Mouse (Mus musculus) C2C12 (cell line): ENCODE data around the gene Zzz3.

ENCODE experiments used
- CEBPB ChIP-seq: IDR thresholded peaks from one replicate; pipeline ENCODE4 v1.6.1; 2011; ENCODE audit warnings: low read depth, mild to moderate bottlenecking, control low read depth, moderate library complexity
- CTCF ChIP-seq: IDR thresholded peaks from one replicate; pipeline ENCODE4 v1.5.1; 2011; ENCODE audit not compliant: control insufficient read depth, insufficient read depth, insufficient read length
- MYOD1 ChIP-seq: IDR thresholded peaks from one replicate; pipeline ENCODE4 v1.6.1; 2011; ENCODE audit warnings: low read depth; ENCODE audit not compliant: control insufficient read depth, insufficient read length
- MYOG ChIP-seq: IDR thresholded peaks from one replicate; pipeline ENCODE4 v1.6.1; 2011; ENCODE audit not compliant: control insufficient read depth, insufficient read length; ENCODE audit errors: extremely low read depth
- USF1 ChIP-seq: IDR thresholded peaks from one replicate; pipeline ENCODE4 v1.6.1; 2011; ENCODE audit warnings: low read depth, mild to moderate bottlenecking, control low read depth, moderate library complexity

DNA sequence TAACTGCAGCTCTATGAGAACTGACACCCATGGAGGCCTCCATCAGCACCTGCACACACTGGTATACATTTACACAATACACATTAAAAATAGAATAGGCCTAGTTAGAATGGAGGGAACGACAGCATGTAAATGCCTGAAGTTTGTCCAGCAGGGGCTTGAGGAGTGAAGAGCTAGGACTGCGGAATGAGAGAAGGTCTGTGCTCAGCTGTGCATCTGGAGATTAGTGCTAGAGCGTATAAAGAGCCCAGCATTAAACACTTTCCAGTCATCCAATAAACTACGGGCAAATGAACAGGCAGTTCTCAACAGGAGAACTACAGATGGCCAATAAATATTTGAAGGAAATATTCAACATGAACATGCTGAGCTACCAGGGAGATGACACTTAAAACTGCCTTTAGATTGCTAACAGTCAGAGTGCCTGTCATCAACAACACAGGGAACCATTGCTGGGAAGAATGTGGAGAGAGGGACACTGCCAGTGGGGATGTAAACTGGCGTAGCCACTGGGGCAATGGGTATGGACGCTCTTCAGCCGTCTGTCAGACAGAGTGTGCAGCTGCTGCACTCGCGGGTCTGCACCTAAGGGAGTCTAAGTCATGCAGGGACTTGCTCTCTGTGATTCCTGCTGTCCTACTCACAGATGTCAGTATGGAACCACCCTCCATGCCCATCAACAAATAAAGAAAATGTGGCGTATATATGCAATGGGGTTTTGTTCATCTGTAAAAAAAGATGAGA, 41.7 kb upstream of the Zzz3 start:
- TF ChIP-seq CTCF (no peak), USF1 (no peak), CEBPB (no peak), MYOG (no peak), MYOD1 (no peak)
